Mouse (Mus musculus) forebrain, postnatal 0 days (tissue): ENCODE results near the gene Tmc2. TPM values are rescaled to one million over a fixed set of nuclear protein-coding genes. Genes with fewer than 3 reads are reported as not detected.

ENCODE experiments used
- ATAC-seq: fragments of 200-750 bp; cut with Nextera tagmentation; 2 replicates; pipeline ENCODE4 v1.8.0; 2017; ENCODE audit warnings: mild to moderate bottlenecking, moderate library complexity
- DNase-seq: peaks from one replicate; pipeline ENCODE4 v3.0.0-alpha.2; 2015
- H3K27ac ChIP-seq: fragments of 300-500 bp; sonication (generic); 2 replicates; pipeline ENCODE4 v1.5.1; 2014; ENCODE audit warnings: low read depth, mild to moderate bottlenecking, antibody characterized with exemption, low read length, moderate library complexity, mixed read lengths
- H3K27me3 ChIP-seq: fragments of 300-500 bp; sonication (generic); 2 replicates; pipeline ENCODE4 v1.6.1; 2014; ENCODE audit warnings: mild to moderate bottlenecking, low read length, mixed read lengths; ENCODE audit not compliant: insufficient read depth
- H3K36me3 ChIP-seq: fragments of 300-500 bp; sonication (generic); 2 replicates; pipeline ENCODE4 v1.6.1; 2014; ENCODE audit warnings: mild to moderate bottlenecking, moderate library complexity; ENCODE audit not compliant: insufficient read depth
- H3K4me1 ChIP-seq: fragments of 300-500 bp; sonication (generic); 2 replicates; pipeline ENCODE4 v1.6.1; 2014; ENCODE audit warnings: antibody characterized with exemption; ENCODE audit not compliant: insufficient read depth
- H3K4me2 ChIP-seq: fragments of 300-500 bp; sonication (generic); 2 replicates; pipeline ENCODE4 v1.6.1; 2014; ENCODE audit warnings: low read depth, mild to moderate bottlenecking, moderate library complexity
- H3K4me3 ChIP-seq: fragments of 300-500 bp; sonication (generic); 2 replicates; pipeline ENCODE4 v1.5.1; 2014; ENCODE audit warnings: low read depth, low read length, mixed read lengths
- H3K9ac ChIP-seq: fragments of 300-500 bp; sonication (generic); 2 replicates; pipeline ENCODE4 v1.6.1; 2014; ENCODE audit warnings: mild to moderate bottlenecking
- H3K9me3 ChIP-seq: fragments of 300-500 bp; sonication (generic); 2 replicates; pipeline ENCODE4 v1.6.1; 2016; ENCODE audit warnings: low read length
- CTCF ChIP-seq: sonication (generic); IDR thresholded peaks from 2 replicates; pipeline ENCODE4 v1.5.1; 2016; ENCODE audit warnings: antibody characterized with exemption, control low read depth, low read depth
- WGBS: fragments of 180-500 bp; shearing (Covaris S2); extraction: QIAGEN DNeasy Blood & Tissue Kit; methylation state at CpG from one replicate; pipeline ENCODE4 v1.1.7; 2014; 5-methylcytosine and 5-hydroxymethylcytosine counted together
- polyA plus RNA-seq: library from polyadenylated mRNA; unstranded; fragments of >200 nt; fragmentation: Nextera tagmentation; extraction: Ambion mirVana; gene quantifications from 2 replicates; pipeline ENCODE4 v1.2.1, GENCODE M21; 2015
- total RNA-seq: library from RNA; depleted of rRNA; stranded (reverse); fragments of >200 nt; gene quantifications from 2 replicates; pipeline ENCODE4 v1.2.3, GENCODE M21; 2014

Gene Tmc2
- total and polyA plus RNA-seq, 2 experiments from 2014 or later, result not detected

GRCm38 (mm10) chr2:130283854-130284654 lies 89.1 kb downstream of the Tmc2 start, which contains the start of gene Idh3b:
Idh3b (minus strand) TSS chr2:130284547.
- Histone ChIP-seq H3K4me2 (peak within 1 kb of the TSS; percentile 99), H3K27ac (peak within 1 kb of the TSS; percentile 54; the same call in 1 of the 2 replicates), H3K4me1 (peaks cover 9% of the 10 kb centered on the region), H3K27me3 (no peaks in the 10 kb centered on the region), H3K9ac (peak within 1 kb of the TSS; percentile 73), H3K9me3 (no peaks in the 10 kb centered on the region), H3K36me3 (peaks cover 28% of the 10 kb centered on the region), H3K4me3 (peak within 1 kb of the TSS; percentile 86)
- DNase-seq (peak; percentile 89), ATAC-seq (peak; percentile 96)
- 3% methylated on average over 50 of the region's 51 CpGs for WGBS
- no peak for TF ChIP-seq CTCF

GRCm38 (mm10) chr2:130289086-130289485 lies 94.1 kb downstream of the Tmc2 start:
- H3K27me3 ChIP-seq, result no peaks in the 10 kb centered on the region
- H3K4me3 ChIP-seq, result no peak overlapping the region
- DNase-seq (no peak), ATAC-seq (no peak)
- H3K27ac ChIP-seq, result no peak overlapping the region
- no peak for TF ChIP-seq CTCF
- H3K9me3 ChIP-seq, result no peaks in the 10 kb centered on the region
- 65% methylated on average over 4 of the region's 4 CpGs for WGBS
- no peak overlapping the region for H3K9ac ChIP-seq
- H3K4me2 ChIP-seq, result no peak overlapping the region
- H3K36me3 ChIP-seq, result no peaks in the 10 kb centered on the region
- peaks cover 6% of the 10 kb centered on the region; the same call in 1 of the 2 replicates for H3K4me1 ChIP-seq

GRCm38 (mm10) chr2:130291434-130291833 lies 96.4 kb downstream of the Tmc2 start:
- Histone ChIP-seq H3K4me3 (no peak overlapping the region), H3K9ac (no peak overlapping the region), H3K27me3 (no peaks in the 10 kb centered on the region), H3K9me3 (no peaks in the 10 kb centered on the region), H3K4me1 (peaks cover 12% of the 10 kb centered on the region), H3K27ac (no peak overlapping the region), H3K36me3 (no peaks in the 10 kb centered on the region), H3K4me2 (peak overlapping the region; percentile 30; the same call in 1 of the 2 replicates)
- DNase-seq (peak; percentile 86), ATAC-seq (peak; percentile 87)
- WGBS, result 19% methylated on average over 8 of the region's 8 CpGs
- TF ChIP-seq CTCF, result peak; percentile 98

GRCm38 (mm10) chr2:130293009-130293408 lies 98.0 kb downstream of the Tmc2 start:
- peaks cover 12% of the 10 kb centered on the region for H3K4me1 ChIP-seq
- no peak overlapping the region for H3K4me2 ChIP-seq
- no peak for TF ChIP-seq CTCF
- WGBS, result 60% methylated on average over 3 of the region's 3 CpGs
- H3K9ac ChIP-seq, result no peak overlapping the region
- no peak overlapping the region for H3K27ac ChIP-seq
- no peaks in the 10 kb centered on the region for H3K9me3 ChIP-seq
- no peaks in the 10 kb centered on the region for H3K36me3 ChIP-seq
- H3K4me3 ChIP-seq, result no peak overlapping the region
- no peak for DNase-seq
- no peak for ATAC-seq
- no peaks in the 10 kb centered on the region for H3K27me3 ChIP-seq

GRCm38 (mm10) chr2:130293486-130293885 lies 98.5 kb downstream of the Tmc2 start:
- H3K4me1 ChIP-seq, result peaks cover 12% of the 10 kb centered on the region
- H3K9me3 ChIP-seq, result no peaks in the 10 kb centered on the region
- H3K36me3 ChIP-seq, result 0 out of 2 replicates have a peak, but pooled peaks cover 3% of the 10 kb centered on the region
- ATAC-seq (peak; percentile 21; the same call in 1 of the 2 replicates), DNase-seq (no peak)
- no peak for TF ChIP-seq CTCF
- no peak overlapping the region for H3K4me3 ChIP-seq
- no peaks in the 10 kb centered on the region for H3K27me3 ChIP-seq
- WGBS, result 9% methylated on average over 4 of the region's 4 CpGs
- H3K4me2 ChIP-seq, result 0 out of 2 replicates have a peak overlapping the region, but pooled peaks have one; percentile 3
- H3K27ac ChIP-seq, result no peak overlapping the region
- H3K9ac ChIP-seq, result no peak overlapping the region

GRCm38 (mm10) chr2:130294218-130294935 lies 99.4 kb downstream of the Tmc2 start:
- no peak for ATAC-seq
- peak overlapping the region; percentile 77; the same call in 1 of the 2 replicates for H3K27ac ChIP-seq
- TF ChIP-seq CTCF, result no peak
- peak overlapping the region; percentile 85 for H3K4me3 ChIP-seq
- peaks cover 3% of the 10 kb centered on the region; the same call in 1 of the 2 replicates for H3K36me3 ChIP-seq
- peak overlapping the region; percentile 70 for H3K4me2 ChIP-seq
- H3K9ac ChIP-seq, result peak overlapping the region; percentile 74
- DNase-seq, result no peak
- peaks cover 12% of the 10 kb centered on the region for H3K4me1 ChIP-seq
- WGBS, result 11% methylated on average over 20 of the region's 20 CpGs
- H3K9me3 ChIP-seq, result no peaks in the 10 kb centered on the region
- no peaks in the 10 kb centered on the region for H3K27me3 ChIP-seq
